Mouse (Mus musculus) olfactory bulb, adult 2 months (tissue): Measurements from ENCODE around the gene Gm5134.

ENCODE experiments used
- CTCF ChIP-seq: fragments of 200-500 bp; IDR thresholded peaks from 2 replicates; pipeline ENCODE4 v1.5.1; 2012; ENCODE audit warnings: low read depth, mild to moderate bottlenecking, low read length, moderate library complexity; ENCODE audit not compliant: insufficient read depth
- POLR2A ChIP-seq: fragments of 200-500 bp; IDR thresholded peaks from 2 replicates; pipeline ENCODE4 v1.6.1; 2012; ENCODE audit warnings: mild to moderate bottlenecking, low read depth, low read length, moderate library complexity; ENCODE audit not compliant: insufficient read depth

DNA sequence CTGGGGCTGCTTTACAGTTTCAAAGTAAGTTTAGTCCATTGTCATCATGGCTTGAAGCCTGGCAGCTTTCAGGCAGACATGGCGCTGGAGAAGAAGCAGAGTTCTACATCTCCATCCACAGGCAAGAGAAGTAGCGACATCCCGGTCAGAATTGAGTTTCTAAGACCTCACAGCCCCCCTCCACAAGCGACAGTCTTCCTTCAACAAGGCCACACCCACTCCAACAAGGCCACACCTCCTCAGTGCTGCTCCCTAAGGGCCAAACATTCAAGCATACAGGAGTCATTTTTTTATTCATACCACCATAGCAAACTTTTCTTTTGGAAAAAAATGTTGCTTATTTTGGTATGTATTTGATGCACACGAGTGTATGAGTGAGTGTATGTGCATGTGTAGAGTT, 76.2 kb downstream of the Gm5134 start:
- TF ChIP-seq POLR2A = no peak
- no peak for TF ChIP-seq CTCF
